Mouse (Mus musculus): ENCODE measurements at regions not wholly inside any gene's neighbourhood (a gene's known extent, or its start where the extent isn't known, plus 50 kb on each side); places are given as distances from the start of the nearest gene placed in this dataset.

DNA sequence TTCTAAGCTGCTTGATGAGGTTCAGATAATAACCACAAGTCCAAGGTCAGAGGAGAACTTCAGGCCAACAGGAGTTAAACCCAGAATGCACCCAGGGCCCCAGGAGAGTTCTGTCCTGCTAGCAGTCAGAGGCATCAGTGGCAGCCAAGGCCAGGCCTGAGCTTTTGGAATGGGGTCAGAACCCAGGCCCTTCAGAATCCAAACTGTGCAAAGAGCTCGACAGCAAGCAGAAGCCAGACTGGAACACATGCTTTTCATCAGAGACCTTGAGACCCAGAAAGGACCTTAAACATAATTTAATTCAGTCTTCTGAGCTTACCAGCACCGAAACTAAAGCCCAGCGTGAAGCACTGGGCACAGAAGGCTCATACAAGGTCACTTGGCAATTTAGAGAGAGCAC is 139.9 kb upstream of the Bcl6 start:
- 24% methylated on average over 3 of the region's 3 CpGs for WGBS
- H3K4me3 ChIP-seq, result no peak overlapping the region
- no peak for ATAC-seq (ENCODE audit: low FRiP score, low read depth)
- no peak overlapping the region for H3K4me2 ChIP-seq (replicated peaks)
- H3K27me3 ChIP-seq (replicated peaks), result no peaks in the 10 kb centered on the region
- no peak overlapping the region for H3K9ac ChIP-seq
- H3K9me3 ChIP-seq, result no peaks in the 10 kb centered on the region
- H3K4me1 ChIP-seq, result no peaks in the 10 kb centered on the region
- no peaks in the 10 kb centered on the region for H3K36me3 ChIP-seq
- no peak overlapping the region for H3K27ac ChIP-seq

DNA sequence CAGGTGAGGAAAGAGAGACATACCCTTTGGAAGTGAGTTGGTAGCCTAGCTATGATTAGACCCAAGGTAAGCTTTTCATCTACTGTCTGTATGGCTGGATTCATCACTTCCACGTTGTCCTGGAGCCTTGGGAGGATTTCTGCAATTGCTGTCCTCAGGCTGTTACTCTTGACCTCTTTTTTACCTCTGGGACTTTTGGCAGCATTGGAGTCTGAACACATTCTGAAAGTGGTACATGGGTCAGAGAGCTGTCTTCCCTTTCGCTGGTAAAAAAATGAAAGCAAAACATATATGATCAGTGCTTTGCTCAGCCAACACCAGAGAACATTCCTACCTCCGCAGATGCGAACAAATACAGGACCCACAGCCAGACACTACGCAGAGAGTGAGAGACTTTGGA is 136.1 kb upstream of the Bcl6 start:
- 91% methylated on average over 5 of the region's 5 CpGs for WGBS
- Histone ChIP-seq H3K4me1 (no peaks in the 10 kb centered on the region), H3K27me3 (replicated peaks) (no peaks in the 10 kb centered on the region), H3K4me2 (replicated peaks) (no peak overlapping the region), H3K9ac (no peak overlapping the region), H3K9me3 (no peaks in the 10 kb centered on the region), H3K36me3 (no peaks in the 10 kb centered on the region), H3K4me3 (no peak overlapping the region), H3K27ac (no peak overlapping the region)
- ATAC-seq (ENCODE audit: low FRiP score, low read depth), result no peak

DNA sequence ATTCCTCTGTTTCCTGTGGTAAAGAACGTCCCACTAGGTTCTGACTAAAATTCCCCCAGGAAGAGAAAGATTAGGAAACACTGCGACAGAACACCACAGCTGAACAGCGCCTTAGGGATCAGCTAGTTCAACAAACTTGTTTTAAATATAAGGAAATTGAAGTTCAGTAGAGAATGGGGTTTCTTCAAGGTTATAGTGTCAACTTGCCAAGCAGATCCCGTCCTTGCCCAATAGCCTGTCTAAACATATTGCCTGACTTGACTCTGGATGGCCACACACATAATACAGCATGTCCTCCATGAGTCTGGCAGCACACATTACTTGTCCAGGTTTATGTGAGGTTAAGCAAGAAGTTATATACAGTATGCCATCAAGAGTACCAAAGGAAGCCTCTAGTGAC is 135.4 kb upstream of the Bcl6 start:
- Histone ChIP-seq H3K36me3 (no peaks in the 10 kb centered on the region), H3K27me3 (replicated peaks) (no peaks in the 10 kb centered on the region), H3K4me1 (no peaks in the 10 kb centered on the region), H3K9me3 (no peaks in the 10 kb centered on the region), H3K4me2 (replicated peaks) (no peak overlapping the region), H3K27ac (no peak overlapping the region), H3K9ac (no peak overlapping the region), H3K4me3 (no peak overlapping the region)
- 84% methylated on average over 4 of the region's 4 CpGs for WGBS
- no peak for ATAC-seq (ENCODE audit: low FRiP score, low read depth)

DNA sequence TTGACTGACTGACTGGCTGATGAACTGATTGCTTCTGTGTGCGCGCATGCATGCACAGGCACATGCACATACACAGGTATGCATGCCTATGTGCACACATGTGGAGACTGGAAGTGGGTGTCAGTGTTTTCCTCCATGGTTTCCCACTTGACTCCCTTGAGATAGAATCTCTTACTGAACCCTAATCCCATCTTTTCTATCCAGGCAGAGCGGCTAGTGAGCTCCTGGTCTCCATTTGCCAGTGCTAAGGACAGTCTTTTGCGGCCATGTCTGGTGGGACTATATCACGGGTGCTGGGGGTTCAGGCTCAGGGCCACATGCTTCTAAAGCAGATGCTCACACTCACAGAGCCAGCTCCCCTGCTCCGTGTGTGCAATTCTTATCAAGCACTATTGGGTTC is 133.0 kb upstream of the Bcl6 start:
- Histone ChIP-seq H3K27ac (no peak overlapping the region), H3K4me1 (no peaks in the 10 kb centered on the region), H3K9me3 (no peaks in the 10 kb centered on the region), H3K27me3 (replicated peaks) (no peaks in the 10 kb centered on the region), H3K36me3 (no peaks in the 10 kb centered on the region), H3K4me3 (no peak overlapping the region), H3K9ac (no peak overlapping the region), H3K4me2 (replicated peaks) (no peak overlapping the region)
- 94% methylated on average over 6 of the region's 6 CpGs for WGBS
- no peak for ATAC-seq (ENCODE audit: low FRiP score, low read depth)

DNA sequence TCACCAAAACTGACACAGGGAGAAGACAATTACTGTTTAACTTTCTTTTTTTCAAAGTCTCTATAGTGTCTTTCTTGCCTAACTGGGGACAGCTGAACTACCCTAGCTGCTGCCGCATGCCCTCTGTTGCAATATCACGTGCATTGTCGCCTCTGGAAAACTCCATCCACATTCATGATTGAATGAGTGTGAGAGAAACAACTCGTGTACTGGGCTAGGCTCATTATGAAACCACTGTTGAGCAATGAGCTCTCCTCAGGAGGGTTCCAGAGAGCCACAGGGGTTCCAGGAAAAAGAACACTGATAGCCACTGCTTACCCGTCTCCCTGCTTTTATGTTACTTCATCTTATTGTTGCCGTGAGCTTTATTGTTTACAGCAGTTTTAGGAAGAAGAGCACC is 132.2 kb upstream of the Bcl6 start:
- H3K9me3 ChIP-seq, result no peaks in the 10 kb centered on the region
- no peaks in the 10 kb centered on the region for H3K4me1 ChIP-seq
- H3K4me2 ChIP-seq (replicated peaks), result no peak overlapping the region
- no peaks in the 10 kb centered on the region for H3K36me3 ChIP-seq
- ATAC-seq (ENCODE audit: low FRiP score, low read depth), result no peak
- H3K9ac ChIP-seq, result no peak overlapping the region
- 46% methylated on average over 6 of the region's 6 CpGs for WGBS
- H3K4me3 ChIP-seq, result no peak overlapping the region
- no peak overlapping the region for H3K27ac ChIP-seq
- no peaks in the 10 kb centered on the region for H3K27me3 ChIP-seq (replicated peaks)

DNA sequence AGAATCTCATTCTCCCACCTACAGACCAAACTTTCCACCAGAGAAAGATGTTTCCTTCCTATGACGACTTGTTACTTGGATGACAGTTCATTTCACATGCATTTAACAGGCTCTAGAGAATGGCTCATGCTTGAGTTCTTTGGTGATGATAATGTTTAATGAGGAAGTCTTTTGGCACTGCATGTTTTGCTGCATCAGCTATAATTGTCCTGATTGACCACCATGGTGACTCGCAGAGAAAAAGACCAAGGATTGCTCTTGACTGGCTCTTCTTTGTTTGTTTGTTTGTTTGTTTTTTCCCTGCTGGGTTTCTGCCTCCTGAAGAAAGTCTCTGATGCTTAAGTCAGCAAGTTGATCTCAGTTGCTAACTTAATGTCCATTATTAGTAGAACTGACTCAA is 129.8 kb upstream of the Bcl6 start:
- Histone ChIP-seq H3K36me3 (no peaks in the 10 kb centered on the region), H3K9me3 (no peaks in the 10 kb centered on the region), H3K27ac (no peak overlapping the region), H3K4me2 (replicated peaks) (no peak overlapping the region), H3K4me1 (no peaks in the 10 kb centered on the region), H3K27me3 (replicated peaks) (no peaks in the 10 kb centered on the region), H3K4me3 (no peak overlapping the region), H3K9ac (no peak overlapping the region)
- no peak for ATAC-seq (ENCODE audit: low FRiP score, low read depth)
- WGBS, result 88% methylated on average over 2 of the region's 2 CpGs

DNA sequence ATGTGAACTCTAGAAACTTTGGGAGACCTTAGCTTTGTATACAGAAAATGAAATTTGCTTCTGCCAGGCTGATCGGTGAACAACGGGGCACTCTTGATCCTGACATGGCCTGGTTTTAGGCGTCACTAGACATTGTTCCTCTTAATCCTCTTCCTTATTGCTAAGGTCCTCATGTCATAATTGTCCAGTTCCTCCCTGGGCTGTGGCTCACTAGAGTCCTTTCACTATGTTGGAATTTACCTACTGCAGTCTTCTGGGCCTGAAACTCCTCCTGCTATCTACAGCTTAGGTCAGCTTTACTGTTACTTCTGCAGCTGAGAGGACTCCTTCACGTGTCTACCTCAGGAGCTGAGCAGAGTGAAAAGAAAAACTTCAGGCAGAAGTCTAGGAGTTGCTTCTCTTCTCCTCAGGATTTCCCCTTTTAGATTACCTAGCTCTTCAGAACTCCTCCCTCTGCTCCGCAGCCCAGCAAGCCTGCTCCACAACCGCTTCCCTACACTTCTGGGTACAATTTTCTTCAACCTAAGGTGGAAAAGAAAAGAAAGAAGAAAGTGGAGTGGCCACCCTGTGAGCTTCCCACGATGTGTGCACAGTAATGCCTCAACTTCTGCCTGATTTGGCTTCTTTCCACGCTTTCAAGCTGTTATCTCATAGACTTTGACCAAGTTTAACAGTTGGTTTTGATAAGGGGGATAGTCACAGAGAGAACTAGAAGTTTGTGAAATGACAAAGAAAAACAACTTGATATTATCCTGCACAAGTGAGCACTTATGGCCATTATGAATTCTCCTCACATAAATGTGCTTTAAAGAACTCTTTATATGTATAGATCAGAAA is 114.4 kb upstream of the Bcl6 start:
- Histone ChIP-seq H3K27me3 (replicated peaks) (no peaks in the 10 kb centered on the region), H3K4me2 (replicated peaks) (no peak overlapping the region), H3K9ac (no peak overlapping the region), H3K9me3 (no peaks in the 10 kb centered on the region), H3K27ac (no peak overlapping the region), H3K4me1 (no peaks in the 10 kb centered on the region), H3K36me3 (no peaks in the 10 kb centered on the region), H3K4me3 (no peak overlapping the region)
- no peak for ATAC-seq (ENCODE audit: low FRiP score, low read depth)
- 83% methylated on average over 8 of the region's 8 CpGs for WGBS

DNA sequence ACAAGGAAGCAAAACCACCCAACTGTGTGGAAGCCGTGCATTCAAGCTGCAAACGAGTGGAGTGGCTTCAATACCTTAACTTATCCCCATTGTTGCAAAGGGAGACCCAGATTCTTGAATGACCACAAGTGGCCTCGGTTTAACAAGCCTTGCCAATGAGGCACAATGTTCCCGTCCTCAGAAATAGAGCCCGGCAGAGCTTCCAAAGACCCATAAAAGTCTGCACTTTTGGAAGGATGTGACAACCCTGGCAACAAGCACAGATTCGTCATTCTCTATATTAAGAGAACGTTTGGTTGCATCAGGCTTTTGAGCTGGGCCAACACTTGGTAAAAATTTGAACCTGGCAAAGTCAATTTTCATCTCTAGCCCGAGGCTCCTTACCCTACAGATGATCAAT is 108.9 kb upstream of the Bcl6 start:
- H3K4me3 ChIP-seq, result no peak overlapping the region
- no peak for ATAC-seq (ENCODE audit: low FRiP score, low read depth)
- H3K36me3 ChIP-seq, result no peaks in the 10 kb centered on the region
- no peaks in the 10 kb centered on the region for H3K27me3 ChIP-seq (replicated peaks)
- H3K27ac ChIP-seq, result no peak overlapping the region
- no peaks in the 10 kb centered on the region for H3K4me1 ChIP-seq
- no peak overlapping the region for H3K9ac ChIP-seq
- H3K4me2 ChIP-seq (replicated peaks), result no peak overlapping the region
- no peaks in the 10 kb centered on the region for H3K9me3 ChIP-seq
- 79% methylated on average over 8 of the region's 8 CpGs for WGBS

DNA sequence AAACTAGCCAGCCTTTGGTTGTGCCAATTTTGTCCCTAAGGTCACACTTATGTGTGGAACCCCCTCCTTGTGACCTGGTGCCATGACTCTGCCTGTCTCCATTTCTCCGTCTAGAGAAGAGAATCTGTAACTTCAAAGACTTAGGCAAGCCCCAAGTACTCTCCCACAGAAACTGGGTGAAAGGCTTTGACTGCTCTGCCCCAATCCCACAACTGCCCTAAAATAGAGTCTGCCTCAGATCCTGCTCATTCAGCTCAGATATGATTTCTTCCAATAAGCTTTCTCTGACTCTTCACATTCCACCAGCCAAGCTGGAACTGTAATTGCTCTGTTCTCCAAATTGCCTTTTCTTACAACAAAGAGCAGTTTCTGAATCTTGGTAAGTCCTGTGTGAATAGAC is 107.4 kb upstream of the Bcl6 start:
- Histone ChIP-seq H3K9ac (no peak overlapping the region), H3K36me3 (no peaks in the 10 kb centered on the region), H3K4me1 (no peaks in the 10 kb centered on the region), H3K9me3 (no peaks in the 10 kb centered on the region), H3K4me2 (replicated peaks) (no peak overlapping the region), H3K4me3 (no peak overlapping the region), H3K27ac (no peak overlapping the region), H3K27me3 (replicated peaks) (no peaks in the 10 kb centered on the region)
- ATAC-seq (ENCODE audit: low FRiP score, low read depth), result no peak
- 66% methylated on average over 1 of the region's 1 CpGs for WGBS

DNA sequence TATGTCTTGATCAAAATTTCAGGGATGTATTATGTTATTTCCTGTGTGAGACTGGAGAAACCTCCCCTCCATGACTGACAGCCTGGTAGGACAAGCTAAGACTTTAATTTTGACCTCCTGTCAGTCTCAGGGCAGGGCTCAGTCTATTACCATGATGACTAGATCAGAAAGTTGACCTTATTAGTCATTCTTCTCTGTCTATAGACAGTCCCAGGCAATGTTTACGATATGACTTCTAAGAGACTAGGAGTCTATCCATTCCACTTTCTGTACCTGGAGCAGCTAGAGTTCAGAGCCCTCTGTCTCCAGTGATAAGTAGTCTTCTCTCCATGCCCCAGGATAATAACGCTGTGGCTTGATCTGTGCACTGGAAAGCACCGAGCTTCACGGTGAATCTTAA is 107.0 kb upstream of the Bcl6 start:
- Histone ChIP-seq H3K27ac (no peak overlapping the region), H3K9me3 (no peaks in the 10 kb centered on the region), H3K27me3 (replicated peaks) (no peaks in the 10 kb centered on the region), H3K4me2 (replicated peaks) (no peak overlapping the region), H3K9ac (no peak overlapping the region), H3K4me3 (no peak overlapping the region), H3K36me3 (no peaks in the 10 kb centered on the region), H3K4me1 (no peaks in the 10 kb centered on the region)
- 93% methylated on average over 4 of the region's 4 CpGs for WGBS
- no peak for ATAC-seq (ENCODE audit: low FRiP score, low read depth)

DNA sequence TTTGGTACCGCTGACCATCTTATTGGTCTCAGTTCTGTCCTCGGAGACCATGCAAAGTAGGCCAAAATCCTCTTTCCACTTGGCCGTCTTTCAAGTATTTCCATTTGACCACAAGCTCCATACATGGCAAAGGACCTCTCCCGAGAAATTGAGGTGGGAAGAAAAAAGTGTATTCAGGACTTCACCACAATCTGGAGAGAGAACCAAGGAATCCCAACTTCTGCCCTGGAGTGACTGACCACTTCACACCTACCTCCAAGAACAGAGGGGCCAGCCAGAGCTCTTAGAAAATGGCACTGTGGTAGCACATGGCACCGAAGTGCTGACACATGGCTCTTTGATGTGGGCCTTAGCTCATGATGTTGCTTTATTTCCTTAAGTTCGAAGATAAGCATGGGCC is 105.9 kb upstream of the Bcl6 start:
- WGBS, result 92% methylated on average over 6 of the region's 6 CpGs
- H3K4me3 ChIP-seq, result no peak overlapping the region
- no peak overlapping the region for H3K4me2 ChIP-seq (replicated peaks)
- H3K4me1 ChIP-seq, result no peaks in the 10 kb centered on the region
- H3K36me3 ChIP-seq, result no peaks in the 10 kb centered on the region
- H3K27ac ChIP-seq, result no peak overlapping the region
- no peak for ATAC-seq (ENCODE audit: low FRiP score, low read depth)
- H3K27me3 ChIP-seq (replicated peaks), result no peaks in the 10 kb centered on the region
- no peaks in the 10 kb centered on the region for H3K9me3 ChIP-seq
- no peak overlapping the region for H3K9ac ChIP-seq

DNA sequence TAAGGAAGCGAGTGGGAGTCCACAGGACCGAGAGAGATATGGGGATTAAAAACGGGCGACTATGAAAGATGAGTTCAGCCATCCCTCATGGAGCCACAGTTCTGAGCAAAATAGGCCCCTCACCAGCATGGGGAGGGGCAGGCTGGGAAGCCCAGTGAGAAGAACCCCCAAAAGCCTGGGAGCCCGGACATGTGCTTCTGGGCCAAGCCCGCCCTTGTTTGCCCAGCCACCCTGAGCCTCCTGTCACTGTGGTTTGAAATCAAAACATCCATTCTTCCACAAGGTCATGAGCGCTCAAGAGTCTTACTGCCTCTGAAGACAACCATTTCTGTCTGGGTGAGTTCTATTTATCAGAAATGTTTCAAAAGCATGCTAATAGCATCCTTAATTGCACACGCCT is 105.0 kb upstream of the Bcl6 start:
- 88% methylated on average over 8 of the region's 8 CpGs for WGBS
- no peaks in the 10 kb centered on the region for H3K9me3 ChIP-seq
- no peak for ATAC-seq (ENCODE audit: low FRiP score, low read depth)

More for the DNA sequence above, 105.0 kb upstream of the Bcl6 start:
- Histone ChIP-seq H3K36me3 (no peaks in the 10 kb centered on the region), H3K9ac (no peak overlapping the region), H3K4me3 (no peak overlapping the region), H3K4me1 (no peaks in the 10 kb centered on the region), H3K27me3 (replicated peaks) (no peaks in the 10 kb centered on the region), H3K27ac (no peak overlapping the region), H3K4me2 (replicated peaks) (no peak overlapping the region)

Measured in neural tube, embryonic 12.5 days (tissue).